Mouse (Mus musculus) adrenal gland, postnatal 14 days (tissue): ENCODE results near the gene Galnt6. TPM values are rescaled to one million over a fixed set of nuclear protein-coding genes. Genes with fewer than 3 reads are reported as not detected.
A peak's percentile ranks its signal among the peaks of the same experiment; 100 is the strongest.

ENCODE experiments used
- DNase-seq: peaks from one replicate; pipeline ENCODE4 v3.0.0; 2021; ENCODE audit warnings: mixed read lengths
- total RNA-seq: library from RNA; stranded (reverse); gene quantifications from 2 replicates; pipeline ENCODE4 v1.2.3, GENCODE M21; 2021

Galnt6 gene
- total RNA-seq, 1 experiment from 2014 or later: 8.1 TPM

- peak; percentile 4 for DNase-seq
These were observed 7.2 kb downstream of the Galnt6 start for GRCm38 (mm10) chr15:100722026-100722425.

- DNase-seq: peak; percentile 1
These were observed 7.7 kb downstream of the Galnt6 start for GRCm38 (mm10) chr15:100721445-100721844.

GRCm38 (mm10) chr15:100720066-100720465, 9.1 kb downstream of the Galnt6 start:
- DNase-seq: peak; percentile 3

- DNase-seq: peak; percentile 3
These were observed 10.0 kb downstream of the Galnt6 start for GRCm38 (mm10) chr15:100719217-100719616.

- DNase-seq: peak; percentile 24
These were observed 10.6 kb downstream of the Galnt6 start for GRCm38 (mm10) chr15:100718572-100718971.

- peak; percentile 2 for DNase-seq
These were observed 11.2 kb downstream of the Galnt6 start for GRCm38 (mm10) chr15:100717933-100718332.

GRCm38 (mm10) chr15:100715399-100715993, 13.7 kb downstream of the Galnt6 start:
- no peak for DNase-seq

GRCm38 (mm10) chr15:100714470-100714869, 14.7 kb downstream of the Galnt6 start:
- DNase-seq: no peak

GRCm38 (mm10) chr15:100710838-100711237, 18.3 kb downstream of the Galnt6 start:
- no peak for DNase-seq

- DNase-seq: no peak
These were observed 20.6 kb downstream of the Galnt6 start for GRCm38 (mm10) chr15:100708433-100709078.

- no peak for DNase-seq
These were observed 22.9 kb downstream of the Galnt6 start for GRCm38 (mm10) chr15:100706226-100706625.

GRCm38 (mm10) chr15:100705376-100705775, 23.8 kb downstream of the Galnt6 start:
- DNase-seq: no peak

GRCm38 (mm10) chr15:100703913-100704312, 25.3 kb downstream of the Galnt6 start:
- no peak for DNase-seq

GRCm38 (mm10) chr15:100701856-100702255, 27.3 kb downstream of the Galnt6 start:
- no peak for DNase-seq

- no peak for DNase-seq
These were observed 28.1 kb downstream of the Galnt6 start for GRCm38 (mm10) chr15:100701108-100701507.

- DNase-seq: no peak
These were observed 28.8 kb downstream of the Galnt6 start for GRCm38 (mm10) chr15:100700424-100700823.

- DNase-seq: no peak
These were observed 29.8 kb downstream of the Galnt6 start for GRCm38 (mm10) chr15:100699386-100699785.

- DNase-seq: peak; percentile 31
These were observed 31.1 kb downstream of the Galnt6 start for GRCm38 (mm10) chr15:100698078-100698477.

- DNase-seq: peak; percentile 82
These were observed 34.8 kb downstream of the Galnt6 start for GRCm38 (mm10) chr15:100694406-100694805.

- DNase-seq: no peak
These were observed 37.2 kb downstream of the Galnt6 start for GRCm38 (mm10) chr15:100691990-100692389.

GRCm38 (mm10) chr15:100687430-100687971, 41.7 kb downstream of the Galnt6 start, which contains the start of gene Cela1:
Gene Cela1, minus strand, starts transcription at chr15:100687921.
- DNase-seq: peak; percentile 56

GRCm38 (mm10) chr15:100686989-100687388, 42.2 kb downstream of the Galnt6 start:
- DNase-seq: peak; percentile 79

GRCm38 (mm10) chr15:100686434-100686833, 42.7 kb downstream of the Galnt6 start:
- no peak for DNase-seq

GRCm38 (mm10) chr15:100685849-100686248, 43.3 kb downstream of the Galnt6 start:
- no peak for DNase-seq
